Mouse (Mus musculus) adrenal gland, postnatal 14 days (tissue): ENCODE measurements around the gene Necab3. TPM values are rescaled to one million over a fixed set of nuclear protein-coding genes. Genes with fewer than 3 reads are reported as not detected.

Experiments used
- DNase-seq: peaks from one replicate; pipeline ENCODE4 v3.0.0; 2021; ENCODE audit warnings: mixed read lengths
- long read RNA-seq, 2 experiments: library from polyadenylated mRNA; stranded (forward); transcript quantifications; one replicate each; pipeline ENCODE4 v2.0.0; 2021
- total RNA-seq: library from RNA; stranded (reverse); gene quantifications from 2 replicates; pipeline ENCODE4 v1.2.3, GENCODE M21; 2021

The Necab3 gene
- 2.3 and 3.9 TPM in 2 replicates for total RNA-seq
- long read RNA-seq, experiment 1, partial matches to known transcripts: 1 of 3 reads
- long read RNA-seq, experiment 1, other reads (novel, unspliced or antisense): 0 of 3 reads
- long read RNA-seq, experiment 2: 0 reads

DNA sequence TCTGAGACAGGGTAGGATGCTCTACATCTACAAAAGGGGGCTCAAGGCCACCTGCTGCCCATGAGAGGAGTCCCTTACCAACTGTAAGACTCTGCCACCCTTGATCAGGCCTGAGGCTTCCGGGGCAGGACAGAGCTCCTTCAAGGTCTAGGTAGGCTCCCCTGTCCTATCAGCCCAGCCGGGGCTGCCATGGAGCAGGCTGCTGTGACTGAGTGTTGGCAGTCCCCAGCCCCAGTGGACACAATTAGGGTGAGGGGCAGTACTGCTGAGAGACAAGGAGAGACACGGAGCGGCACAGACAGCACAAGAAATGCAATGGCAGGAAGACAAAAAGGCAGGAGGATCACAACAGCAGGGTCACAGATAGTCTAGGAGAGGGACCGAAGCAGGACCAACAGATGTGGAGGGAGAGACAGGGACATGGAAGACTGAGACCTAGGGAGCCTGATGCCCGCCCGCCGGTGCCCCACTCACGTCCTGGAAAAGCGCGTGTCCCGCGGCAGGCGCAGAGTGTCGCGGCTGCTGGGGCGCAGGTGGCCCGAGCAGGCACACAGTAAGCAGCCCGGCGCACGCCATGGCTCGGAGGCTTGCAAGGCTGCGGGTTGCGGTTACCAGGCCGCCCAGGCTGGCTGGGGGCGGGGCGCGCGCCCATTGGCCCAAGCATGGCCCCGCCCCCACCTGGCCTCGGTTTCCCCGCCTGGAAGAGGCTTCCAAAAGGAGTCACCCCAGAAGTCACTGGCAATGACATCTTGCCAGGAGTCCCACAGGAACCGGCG lies at the start of gene Necab3:
Gene Necab3, minus strand, starts transcription at position 627 of the 776 bp plus-strand sequence.
- DNase-seq: peak; percentile 80

DNA sequence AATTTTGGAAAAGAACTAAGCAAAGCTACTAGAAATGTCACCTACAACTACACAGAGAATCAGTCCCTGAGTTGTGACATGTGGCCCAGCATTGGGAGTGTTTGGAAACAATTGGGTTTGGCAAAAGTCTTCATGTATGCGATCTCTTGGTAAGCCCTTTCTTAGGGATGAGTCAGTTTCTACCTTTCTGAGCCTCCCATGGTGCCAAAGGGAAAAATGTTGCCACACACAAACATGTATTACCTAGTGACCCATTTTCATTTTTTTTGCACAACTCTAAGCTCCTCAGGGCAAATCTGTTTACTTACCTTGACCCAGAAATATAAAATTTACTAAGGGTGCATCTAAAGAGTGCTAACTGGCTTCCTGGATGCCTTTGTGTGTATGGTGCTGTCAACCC lies 48.3 kb upstream of the Necab3 start:
- no peak for DNase-seq

DNA sequence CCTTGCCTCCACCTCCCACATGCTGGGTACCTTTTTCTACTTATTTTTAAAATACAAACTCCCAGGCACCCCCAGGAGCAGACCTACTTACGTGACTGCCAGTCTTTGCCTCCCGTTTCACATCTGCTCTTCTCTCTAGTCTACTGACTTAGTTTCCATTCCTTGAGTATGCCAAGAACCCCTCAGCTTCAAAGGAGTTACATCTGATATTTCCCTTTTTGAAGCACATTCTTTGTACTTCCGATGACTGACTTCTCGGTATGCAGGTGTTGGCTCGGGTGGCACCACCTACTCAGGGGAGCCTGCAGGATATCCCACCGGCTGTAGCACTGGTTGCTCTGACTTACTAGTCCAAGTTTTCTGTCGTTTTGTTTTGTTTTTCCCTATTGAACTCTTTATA lies 45.5 kb upstream of the Necab3 start:
- no peak for DNase-seq

DNA sequence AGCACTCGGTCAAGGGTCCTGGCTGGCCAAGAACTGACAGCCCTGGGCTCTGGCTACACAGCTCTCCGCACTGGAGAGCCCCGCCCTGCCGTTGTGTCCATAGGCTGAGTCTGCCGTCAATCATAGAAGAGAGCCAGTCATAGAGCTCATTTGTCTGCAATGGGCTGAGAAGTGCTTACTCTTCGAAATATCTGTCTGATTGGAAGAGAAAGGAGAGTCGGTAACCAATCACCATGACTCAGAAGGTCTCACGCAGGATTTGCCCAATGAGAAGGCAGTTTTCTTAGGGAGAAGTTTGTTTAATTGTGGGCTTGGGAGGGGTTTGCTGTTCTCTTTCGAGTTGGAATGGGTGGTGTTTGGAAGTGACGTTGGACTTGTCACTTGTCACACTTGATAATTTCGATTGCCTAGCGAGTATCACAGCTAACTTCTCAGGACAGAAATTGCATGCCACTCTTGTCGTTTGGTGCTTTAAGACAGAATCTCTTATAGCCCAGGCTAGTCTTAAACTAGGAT lies 45.0 kb upstream of the Necab3 start, which contains the start of gene Pxmp4:
Gene Pxmp4, minus strand, starts transcription at position 71 of the 516 bp plus-strand sequence.
- peak; percentile 98 for DNase-seq

DNA sequence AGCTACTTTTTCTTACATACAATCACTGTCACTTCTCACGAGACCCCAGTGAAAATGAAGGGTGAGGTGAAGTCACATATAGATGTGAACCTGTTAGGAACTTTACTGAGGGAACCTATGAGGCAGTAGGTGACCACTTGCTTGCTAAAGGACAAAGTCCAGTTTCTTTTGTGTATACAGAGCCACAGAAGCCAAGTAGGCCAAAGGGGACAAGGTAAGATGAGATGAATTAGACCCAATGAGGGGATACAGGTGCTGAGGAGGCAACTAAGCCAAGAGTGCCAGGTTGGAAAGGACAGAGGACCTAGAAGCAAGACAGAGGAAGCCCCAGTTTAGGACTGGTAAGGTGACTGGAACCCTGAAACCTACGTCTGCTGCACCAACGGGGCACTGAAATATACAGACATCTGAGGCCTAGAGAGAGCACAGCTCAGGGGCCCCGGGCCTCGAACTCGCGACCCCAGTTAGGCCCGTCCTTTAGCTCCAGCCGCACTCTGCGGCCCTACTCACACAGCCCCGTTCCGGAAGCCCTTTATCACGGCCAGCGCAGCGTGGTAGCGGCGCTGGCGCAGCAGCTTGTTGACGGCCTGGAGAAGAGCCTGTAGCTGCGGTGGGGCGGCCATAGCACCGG lies 44.4 kb upstream of the Necab3 start:
- no peak for DNase-seq

DNA sequence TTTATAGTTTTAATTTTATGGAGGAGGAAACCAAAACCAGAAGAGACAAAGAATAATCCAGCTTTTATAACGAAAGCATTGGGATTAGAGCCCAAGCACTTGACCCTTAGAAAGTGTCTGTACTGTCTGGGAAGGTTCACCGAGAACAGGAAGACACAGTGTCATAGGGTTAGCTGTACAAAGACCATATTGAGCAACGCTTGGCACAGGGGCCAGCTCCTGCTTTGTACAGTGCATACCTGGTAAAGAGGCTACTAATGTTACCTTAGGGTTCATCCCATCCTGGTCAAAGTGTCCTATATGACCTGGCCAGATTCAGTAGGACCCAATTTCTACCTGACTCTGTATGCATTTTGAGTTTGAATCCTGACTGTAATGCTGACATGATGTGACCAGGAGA lies 42.6 kb upstream of the Necab3 start:
- DNase-seq: no peak

DNA sequence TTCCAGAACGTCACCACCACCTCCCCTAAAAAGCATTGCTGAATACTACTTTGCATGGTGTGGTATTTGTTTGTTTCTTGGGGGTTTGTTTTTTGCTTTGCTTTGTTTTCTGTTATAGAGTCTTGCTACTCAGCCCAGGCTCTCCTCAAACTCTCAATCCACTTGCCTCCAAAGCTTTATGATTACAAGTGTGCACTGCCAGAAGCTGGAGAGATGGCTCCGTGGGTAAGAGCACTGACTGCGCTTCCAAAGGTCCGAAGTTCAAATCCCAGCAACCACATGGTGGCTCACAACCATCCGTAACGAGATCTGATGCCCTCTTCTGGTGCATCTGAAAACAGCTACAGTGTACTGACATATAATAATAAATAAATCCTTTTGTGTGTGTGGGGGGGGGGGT lies 41.9 kb upstream of the Necab3 start:
- DNase-seq: no peak

DNA sequence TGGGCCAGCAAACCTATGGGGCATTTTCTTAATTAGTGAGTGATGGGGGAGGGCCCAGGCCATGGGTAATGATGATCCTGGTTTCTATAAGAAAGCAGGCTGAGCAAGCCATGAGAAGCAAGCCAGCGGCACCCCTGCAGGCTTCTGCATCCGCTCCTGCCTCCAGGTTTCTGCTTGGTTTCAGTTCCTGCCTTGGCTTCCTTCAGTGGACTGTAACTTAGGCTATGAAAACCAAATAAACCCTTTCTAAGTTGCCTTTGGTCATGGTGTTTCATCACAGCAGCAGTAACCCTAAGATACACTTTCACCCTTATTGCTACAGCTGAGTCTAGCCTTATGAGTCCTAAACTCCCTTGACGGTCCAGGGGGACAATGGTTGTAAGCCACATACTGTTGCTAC lies 38.7 kb upstream of the Necab3 start:
- DNase-seq: no peak

DNA sequence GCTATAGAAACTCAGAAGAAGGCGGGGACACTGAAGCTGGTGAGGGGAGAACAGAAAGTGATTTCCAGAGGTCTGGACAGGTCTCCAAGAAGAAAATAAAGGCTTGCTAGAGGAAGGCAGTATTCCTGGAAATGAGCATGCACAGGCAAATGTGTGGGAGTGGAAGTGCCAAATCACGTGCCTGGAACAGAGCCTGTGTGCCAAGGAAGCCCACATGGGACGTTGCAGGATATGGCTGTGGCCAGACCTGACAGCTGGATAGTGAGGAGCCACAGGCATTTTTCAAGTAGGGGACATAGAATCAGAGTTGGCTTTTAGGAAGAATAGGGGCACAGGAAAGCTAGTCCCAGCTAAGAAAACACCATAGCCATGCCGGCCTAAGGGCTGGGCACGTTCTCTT lies 37.1 kb upstream of the Necab3 start:
- peak; percentile 61 for DNase-seq

DNA sequence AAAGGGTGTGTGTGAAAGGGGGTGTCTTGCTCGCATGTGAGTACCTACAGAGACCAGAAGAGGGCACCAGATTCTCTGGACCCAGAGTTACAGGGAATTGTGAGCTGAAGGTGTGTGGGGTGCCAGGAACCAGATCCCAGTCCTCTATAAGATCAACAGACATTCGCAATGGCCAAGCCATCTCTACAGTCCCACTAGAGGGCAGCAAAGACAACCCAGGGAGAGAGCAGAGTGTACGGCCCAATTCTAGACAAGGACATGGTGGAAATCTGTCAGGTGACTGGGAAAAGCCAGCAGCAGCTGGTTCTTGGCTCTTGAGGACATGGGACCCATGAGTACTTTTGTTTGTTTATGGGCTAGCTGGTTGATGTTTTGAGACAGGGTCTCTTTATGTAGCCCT lies 34.3 kb upstream of the Necab3 start:
- DNase-seq: peak; percentile 56

DNA sequence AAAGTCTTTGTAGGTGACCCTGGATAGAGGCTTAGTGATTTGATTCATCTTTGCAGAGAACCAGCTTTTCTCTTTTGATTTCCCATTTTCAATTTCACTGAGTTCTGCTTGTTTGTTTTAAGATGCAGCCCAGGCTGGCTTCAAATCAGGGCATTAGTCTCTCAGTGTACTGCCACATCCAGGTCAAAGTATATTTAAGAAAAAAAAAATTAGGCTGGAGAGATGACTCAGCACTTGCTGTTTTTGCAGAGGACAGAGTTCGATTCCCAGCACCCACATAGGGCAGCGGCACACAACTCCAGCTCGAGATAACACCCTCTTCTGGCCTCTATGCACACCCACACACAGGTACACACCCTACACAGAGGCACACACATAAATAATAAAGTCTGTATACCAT lies 32.5 kb upstream of the Necab3 start:
- DNase-seq: no peak

DNA sequence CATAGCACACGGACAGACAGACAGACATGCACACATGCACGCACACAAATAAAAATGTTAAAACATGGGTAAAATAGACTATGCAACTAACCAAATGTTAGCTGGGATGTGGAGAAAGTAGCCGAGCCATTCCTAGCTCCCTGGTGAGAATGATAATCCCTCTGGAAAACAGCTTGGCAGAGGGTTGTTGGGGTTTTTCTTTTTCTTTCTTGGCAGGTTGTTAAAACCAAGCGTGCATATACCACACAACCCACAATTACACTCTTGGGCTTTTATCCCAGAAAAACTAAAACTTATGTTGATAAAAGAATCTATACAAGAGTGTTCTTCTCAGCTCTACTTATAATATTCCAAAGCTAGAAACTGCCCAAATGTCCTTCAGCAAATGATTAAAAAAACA lies 30.4 kb upstream of the Necab3 start:
- no peak for DNase-seq

DNA sequence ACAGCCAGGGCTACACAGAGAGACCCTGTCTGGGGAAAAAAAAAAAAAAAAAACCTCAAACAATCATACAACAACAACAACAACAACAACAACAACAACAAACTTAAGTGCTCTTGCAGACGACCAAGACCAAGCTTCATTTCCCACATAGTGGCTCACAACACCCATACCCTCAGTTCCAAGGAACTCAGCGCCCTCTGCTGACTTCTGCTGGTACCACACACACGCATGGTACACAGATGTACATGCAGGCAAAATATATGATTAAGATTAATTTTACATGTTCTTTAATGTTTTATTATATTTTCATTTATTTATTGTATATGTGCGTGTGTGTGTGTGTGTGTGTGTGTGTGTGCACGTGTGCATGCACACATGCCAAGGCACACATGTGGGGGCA lies 27.7 kb upstream of the Necab3 start:
- peak; percentile 65 for DNase-seq

DNA sequence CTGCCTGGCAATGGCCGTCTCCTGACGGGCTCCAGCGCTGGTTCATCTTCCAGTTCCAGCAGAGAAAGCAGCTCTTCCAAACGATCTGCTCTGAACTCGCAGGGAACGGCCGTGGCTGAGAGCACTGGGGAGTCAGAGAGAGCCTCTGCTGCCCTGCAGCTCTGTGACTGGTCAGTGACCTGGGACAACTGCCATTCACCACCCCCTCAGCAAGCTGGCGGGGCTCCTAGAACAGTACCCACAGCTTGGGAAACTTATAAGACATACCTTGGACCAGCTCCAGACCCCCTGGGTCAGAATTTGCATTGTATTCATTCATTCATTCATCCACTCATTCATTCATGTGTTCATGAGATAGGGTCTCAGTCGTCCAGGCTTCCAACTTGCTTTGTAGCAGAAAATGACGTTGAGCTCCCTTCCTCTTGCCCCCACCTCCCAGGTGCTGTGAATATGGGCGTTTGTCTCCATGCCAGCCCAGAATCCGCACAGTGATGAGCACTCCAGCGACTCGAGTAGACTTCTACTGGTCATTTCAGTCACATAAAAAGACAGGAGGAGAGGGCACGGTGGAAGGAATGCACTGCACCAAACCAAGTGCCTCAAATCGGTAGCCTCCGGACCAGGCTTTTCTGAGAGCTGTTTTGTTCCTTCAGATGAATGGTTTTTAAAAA lies 26.4 kb upstream of the Necab3 start:
- no peak for DNase-seq

DNA sequence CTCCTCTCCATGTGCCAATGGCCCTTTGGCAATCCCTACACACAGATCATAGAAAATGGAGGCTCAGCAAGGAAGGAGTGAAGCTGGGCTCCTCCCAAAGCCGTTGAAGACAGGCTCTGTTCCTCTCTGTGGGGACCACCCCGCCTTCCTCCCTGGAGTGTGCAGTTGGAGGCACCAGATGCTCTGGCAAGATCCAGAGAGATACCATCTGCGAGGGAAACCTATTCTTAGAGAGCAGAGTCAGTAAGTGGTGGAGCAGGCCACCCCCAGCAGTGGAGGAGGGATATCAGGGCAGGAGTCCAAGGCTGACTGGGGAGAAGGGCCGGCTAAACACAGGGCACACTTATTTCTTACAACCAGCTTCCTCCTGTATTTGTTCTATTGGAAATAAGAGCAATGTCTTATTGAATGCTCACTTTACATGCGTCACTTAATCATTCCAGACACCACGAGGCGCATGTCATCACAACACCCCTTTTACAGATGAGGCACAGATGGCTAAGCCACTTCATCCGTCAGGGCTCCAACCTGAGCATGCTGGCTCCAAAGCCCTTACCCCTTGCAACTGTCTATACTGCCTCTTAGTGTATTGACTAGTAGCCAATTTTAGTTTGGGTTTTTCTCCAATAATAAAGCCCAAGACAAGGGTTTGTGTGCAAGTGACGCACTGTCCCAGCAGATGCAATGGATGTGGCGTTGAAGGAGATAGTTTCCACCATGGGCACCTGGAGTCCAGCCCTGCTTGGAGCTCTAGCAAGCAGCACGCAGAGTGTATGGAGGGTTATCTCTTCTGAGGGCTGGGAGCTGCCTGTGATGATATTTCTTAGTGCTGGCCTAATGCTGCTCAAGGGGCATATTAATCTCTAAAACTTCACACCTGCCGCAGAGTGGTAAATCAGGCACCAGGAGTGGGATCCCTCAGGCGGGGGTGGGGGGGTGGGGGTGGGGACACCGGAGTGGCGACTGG lies 25.5 kb upstream of the Necab3 start:
- no peak for DNase-seq

DNA sequence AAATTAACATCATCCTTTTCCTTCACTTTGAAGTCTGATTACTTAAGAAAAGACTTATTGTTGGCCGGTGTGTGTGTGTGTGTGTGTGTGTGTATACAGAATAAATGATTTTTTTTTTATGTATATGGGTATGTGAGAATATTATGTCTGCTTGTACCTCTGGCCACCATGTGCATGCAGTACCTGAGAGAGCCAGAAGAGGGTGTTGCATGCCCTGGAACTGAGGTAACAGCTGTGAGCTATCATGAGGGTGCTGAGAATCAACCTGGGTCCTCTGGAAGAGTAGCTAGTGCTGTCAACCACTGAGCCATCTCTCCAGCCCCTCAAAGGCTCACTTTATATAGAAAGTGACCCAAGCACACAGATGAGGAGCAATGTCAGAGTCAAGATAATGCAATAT lies 22.7 kb upstream of the Necab3 start:
- no peak for DNase-seq

DNA sequence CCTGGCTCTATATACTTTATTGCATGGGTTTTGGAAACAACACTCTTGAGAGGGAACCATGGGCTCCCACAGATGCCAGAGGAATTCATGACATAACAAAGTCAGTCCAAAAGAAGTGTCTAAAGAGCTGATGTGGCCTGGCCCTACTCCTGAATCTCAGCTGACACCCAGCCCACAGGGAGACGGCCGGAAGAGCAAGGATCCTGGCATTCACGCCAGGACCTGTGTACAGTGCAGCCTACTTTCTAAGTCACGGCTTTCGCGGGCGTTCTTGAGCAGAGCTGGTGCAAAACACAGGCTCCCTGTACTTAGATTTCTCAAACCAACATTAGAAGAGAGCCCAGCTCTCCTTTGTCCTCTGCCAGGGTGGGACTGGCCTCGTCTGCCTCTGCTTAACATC lies 21.9 kb upstream of the Necab3 start:
- peak; percentile 60 for DNase-seq

DNA sequence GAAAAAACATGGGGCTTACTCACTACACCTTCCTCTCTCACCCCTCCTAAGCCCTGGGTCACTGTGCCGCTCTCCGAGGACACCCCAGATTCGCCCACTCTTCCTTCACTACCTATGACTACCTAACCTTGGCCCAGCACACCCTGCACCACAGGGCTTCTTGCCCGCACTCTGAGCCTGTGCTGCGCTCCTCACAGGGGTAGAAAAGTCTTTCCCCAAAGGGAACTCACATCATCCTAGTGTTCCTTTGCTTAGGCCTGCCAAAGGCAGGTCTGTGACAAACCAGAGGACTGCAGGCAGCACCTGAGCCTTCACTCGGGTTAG lies 19.0 kb upstream of the Necab3 start:
- no peak for DNase-seq

DNA sequence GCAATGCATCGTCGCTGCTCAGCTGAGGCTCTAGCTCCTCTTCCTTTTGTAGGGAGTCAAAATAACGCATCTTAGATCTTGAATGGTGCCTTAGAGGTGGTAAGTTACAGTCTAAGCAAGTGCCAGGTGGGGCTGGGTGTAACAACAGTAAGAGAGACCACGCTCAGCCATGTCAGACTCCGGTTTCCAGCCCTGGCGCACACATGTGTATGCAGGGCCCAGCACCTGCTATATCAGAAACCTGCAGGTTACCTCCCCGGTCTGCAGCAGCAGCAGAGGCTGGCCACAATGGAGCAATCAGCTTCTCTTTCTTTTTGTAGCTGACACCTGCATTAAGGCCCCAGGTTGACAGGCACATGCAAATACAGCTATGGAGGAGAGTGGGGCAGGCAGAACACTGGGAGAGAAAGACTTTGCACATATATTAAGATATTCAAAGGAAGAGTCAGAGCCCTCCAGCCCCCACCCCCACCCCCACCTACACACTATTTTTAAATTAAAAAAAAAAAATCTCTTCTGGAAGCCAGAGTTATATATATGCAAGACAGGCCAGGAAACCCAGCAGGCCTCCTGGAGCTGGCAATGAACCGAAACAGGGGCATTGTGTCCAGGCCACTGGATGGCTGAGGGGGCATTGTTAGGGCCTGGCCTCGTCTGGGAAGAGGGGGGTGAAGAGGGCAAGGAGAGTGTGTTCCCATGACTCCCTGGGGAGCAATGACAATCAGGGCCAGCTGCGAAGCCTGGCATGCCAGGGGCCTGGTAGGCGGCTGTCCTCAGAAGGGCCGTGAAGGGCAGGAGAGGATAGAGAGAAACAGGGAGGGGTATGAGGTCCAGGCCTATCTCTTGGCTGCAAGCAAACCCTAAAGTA lies 18.4 kb upstream of the Necab3 start:
- peak; percentile 40 for DNase-seq

DNA sequence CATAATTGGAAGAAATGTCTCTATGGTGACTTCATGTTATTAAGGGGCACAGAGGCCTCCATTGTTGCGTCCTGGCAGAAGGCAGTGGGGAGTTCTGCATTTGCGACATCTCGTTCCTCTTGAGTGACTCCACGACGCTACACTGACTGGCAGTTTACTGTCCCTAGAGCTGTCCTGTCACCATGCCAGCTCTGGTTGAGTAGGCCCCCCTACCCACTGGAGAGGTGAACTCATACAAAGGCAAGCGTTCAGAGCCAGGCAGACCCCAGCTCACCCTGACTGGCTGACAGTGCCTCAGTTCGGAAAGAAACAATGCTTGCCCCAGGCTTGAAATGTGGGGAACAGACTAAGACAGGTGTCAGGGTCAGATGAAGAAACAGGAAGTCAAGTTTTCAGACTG lies 15.6 kb upstream of the Necab3 start:
- DNase-seq: no peak

DNA sequence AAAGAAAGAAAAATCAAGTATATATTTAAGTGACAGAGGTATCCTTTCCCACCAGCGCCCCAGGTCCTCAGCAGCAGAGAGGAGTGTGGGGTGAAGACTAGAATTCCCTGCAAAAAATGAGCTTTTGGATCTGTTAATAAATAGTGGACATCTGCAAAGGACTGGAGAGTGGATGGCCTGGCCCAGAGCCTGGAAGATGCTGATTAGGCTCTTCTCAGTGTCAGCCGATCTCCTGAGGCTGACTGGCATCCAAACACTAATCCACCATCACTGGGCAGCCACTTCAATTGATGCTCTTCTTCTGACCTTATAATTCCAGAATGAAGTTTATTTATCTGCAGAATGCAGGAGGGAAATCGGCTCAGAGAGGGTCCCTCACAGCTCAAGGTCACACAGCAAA lies 14.3 kb upstream of the Necab3 start:
- no peak for DNase-seq
